ENCODE assay signal across 8 mouse cellular contexts in the genomic region with DNA sequence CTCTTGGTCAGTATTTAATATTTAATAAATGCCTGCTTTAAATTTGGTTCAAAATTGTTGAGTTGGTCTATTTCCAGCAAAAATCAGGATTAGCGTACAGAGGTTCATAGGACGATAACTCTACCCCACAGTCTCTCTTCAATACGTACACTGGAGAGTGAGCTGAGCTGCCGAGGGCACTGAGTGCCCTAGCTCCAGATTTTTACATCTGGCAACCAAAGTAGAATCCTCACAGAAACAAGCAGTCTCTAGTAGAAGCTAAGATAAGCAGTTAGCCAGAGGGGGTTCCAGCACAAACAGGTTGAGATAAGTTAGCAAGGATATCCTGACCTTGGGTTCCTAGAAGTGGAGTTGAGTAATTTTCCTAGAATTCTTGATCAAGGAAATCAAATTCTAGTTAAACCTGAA. TPM values are rescaled to one million over a fixed set of nuclear protein-coding genes. Genes with fewer than 3 reads are reported as not detected.
DNase-seq lines count a peak whose midpoint lies in the region; ATAC-seq and TF ChIP-seq lines count a peak whose summit lies in the region.

No protein-coding gene starts in this region.

- H3K4me3 ChIP-seq in heart, embryonic 11.5 days (ENCODE audit: low read depth, low read length), result peak overlapping the region; percentile 90
- H3K4me3 ChIP-seq in G1E (ENCODE audit: low read depth, low read length), result peak overlapping the region; percentile 82

- no peaks in the 10 kb centered on the region for H3K27me3 ChIP-seq in heart, embryonic 11.5 days (ENCODE audit: control insufficient read depth, insufficient read depth, low read length)
- no peaks in the 10 kb centered on the region for H3K27me3 ChIP-seq in G1E (ENCODE audit: insufficient read depth, low read length)

- H3K36me3 ChIP-seq in heart, embryonic 11.5 days (ENCODE audit: control insufficient read depth, insufficient read depth, low read length), result no peaks in the 10 kb centered on the region
- H3K36me3 ChIP-seq in G1E (replicated peaks), result peaks cover 14% of the 10 kb centered on the region

- peak; percentile 43 for ATAC-seq in heart, embryonic 11.5 days (replicated peaks; ENCODE audit: insufficient number of reproducible peaks, low FRiP score, low TSS enrichment)
- ATAC-seq in G1E (ENCODE audit: extremely low read depth, insufficient number of reproducible peaks, low FRiP score, poor library complexity, severe bottlenecking), result peak; percentile 36; the same call in 1 of the 2 replicates
- ATAC-seq in hematopoietic stem cell, adult 5-6 weeks (replicated peaks in 1 of 2; ENCODE audit: insufficient read depth in 1 of 2, low FRiP score in 2 of 2, low TSS enrichment in 1 of 2, low read depth in 1 of 2, poor library complexity in 2 of 2, severe bottlenecking in 2 of 2), result peak; percentile 46 to 65
- ATAC-seq in megakaryocyte progenitor cell, adult 5-6 weeks (replicated peaks; ENCODE audit: poor library complexity), result peak; percentile 55

- intact Hi-C loops in heart, postnatal 36 days (cut with DNase I), result loop anchor here (5.0 to 10.0 kb wide), 2 partner anchors 36 to 404 kb away; no protein-coding TSS in a partner anchor

- WGBS in heart, embryonic 11.5 days (ENCODE audit: insufficient replicate concordance), result 8% methylated on average over 4 of the region's 4 CpGs

- no peaks in the 10 kb centered on the region for H3K9me3 ChIP-seq in heart, embryonic 11.5 days (replicated peaks; ENCODE audit: control insufficient read depth, low read length)
- no peaks in the 10 kb centered on the region for H3K9me3 ChIP-seq in G1E (replicated peaks)

- H3K9ac ChIP-seq in heart, embryonic 11.5 days (ENCODE audit: low read depth, low read length), result peak overlapping the region; percentile 72

- H3K4me1 ChIP-seq in heart, embryonic 11.5 days (ENCODE audit: control insufficient read depth, insufficient read depth, low read length), result peaks cover 4% of the 10 kb centered on the region
- peaks cover 19% of the 10 kb centered on the region for H3K4me1 ChIP-seq in G1E (ENCODE audit: insufficient read depth, low read depth, low read length)

- peak overlapping the region; percentile 71 for H3K4me2 ChIP-seq in heart, embryonic 11.5 days

- no peak overlapping the region for H3K27ac ChIP-seq in heart, embryonic 11.5 days (ENCODE audit: low read depth, low read length)

- DNase-seq in heart, postnatal 36 days, result no peak
- DNase-seq in G1E (ENCODE audit: low spot score), result no peak
- no peak for DNase-seq in adipocyte (ENCODE audit: low spot score)
- DNase-seq in spleen, adult 18-20 months, result no peak
- no peak for DNase-seq in thymus, postnatal 25 days

- no peak for TF ChIP-seq CTCF in G1E (IDR thresholded peaks at IDR 0.05; ENCODE audit: low read depth, low read length)

RNA-seq across cellular contexts. Expression of gene Zfp933, which starts 0.4 kb away (rescaled TPM):
- 4.9 and 6.9 TPM in 2 replicates for polyA plus RNA-seq in heart, embryonic 11.5 days (2014; fragmentation: Nextera tagmentation; extraction: Ambion mirVana)
- 10 to 100 TPM; 10.5 to 13.3 TPM for total RNA-seq in heart, postnatal 36 days (2021)
- total RNA-seq in G1E (2014; fragmentation: Nextera tagmentation) (12.4 and 15.2 TPM in 2 replicates), G1E (2017) (9.3 and 10.9 TPM in 2 replicates)
- polyA plus RNA-seq in G1E (2012), result 0.11 and 0.15 TPM in 2 replicates
- total RNA-seq in hematopoietic stem cell, adult 5-6 weeks (2017), result 12.8 and 16.1 TPM in 2 replicates
- total RNA-seq in megakaryocyte progenitor cell, adult 5-6 weeks (2015), result 8.3 and 9.5 TPM in 2 replicates
- total RNA-seq in megakaryocyte progenitor cell, adult 5-6 weeks (2017), result 6.1 and 8.6 TPM in 2 replicates

RNA-seq across cellular contexts. Expression of gene Miip, which starts 20.0 kb away (rescaled TPM):
- polyA plus RNA-seq in heart, embryonic 11.5 days (2014; fragmentation: Nextera tagmentation; extraction: Ambion mirVana), result 23.9 and 24.9 TPM in 2 replicates
- total RNA-seq in heart, postnatal 36 days (2021), result 1 to 10 TPM; 7.6 to 8.6 TPM
- not detected in 2 replicates for total RNA-seq in G1E (2014; fragmentation: Nextera tagmentation)
- 0.05 TPM in 1 of 2 replicates, not detected in the other for total RNA-seq in G1E (2017)
- 0.06 TPM in 1 of 2 replicates, not detected in the other for polyA plus RNA-seq in G1E (2012)
- 29.5 and 39.4 TPM in 2 replicates for total RNA-seq in hematopoietic stem cell, adult 5-6 weeks (2017)
- 34.1 and 40.2 TPM in 2 replicates for total RNA-seq in megakaryocyte progenitor cell, adult 5-6 weeks (2015)
- total RNA-seq in megakaryocyte progenitor cell, adult 5-6 weeks (2017), result 43.6 and 50.4 TPM in 2 replicates

RNA-seq across cellular contexts. Expression of gene Fv1, which starts 20.2 kb away (rescaled TPM):
- polyA plus RNA-seq in heart, embryonic 11.5 days (2014; fragmentation: Nextera tagmentation; extraction: Ambion mirVana), result 7.2 and 10.8 TPM in 2 replicates
- 10 to 100 TPM; 16.1 to 18.3 TPM for total RNA-seq in heart, postnatal 36 days (2021)
- not detected in 2 replicates for total RNA-seq in G1E (2014; fragmentation: Nextera tagmentation)
- not detected in 2 replicates for total RNA-seq in G1E (2017)
- not detected in 2 replicates for polyA plus RNA-seq in G1E (2012)
- 18.2 and 19.9 TPM in 2 replicates for total RNA-seq in hematopoietic stem cell, adult 5-6 weeks (2017)
- 4.2 and 5.3 TPM in 2 replicates for total RNA-seq in megakaryocyte progenitor cell, adult 5-6 weeks (2015)
- total RNA-seq in megakaryocyte progenitor cell, adult 5-6 weeks (2017), result 13.4 and 15.9 TPM in 2 replicates

RNA-seq across cellular contexts. Expression of gene Zfp984, which starts 39.0 kb away (rescaled TPM):
- 9.8 and 11.6 TPM in 2 replicates for polyA plus RNA-seq in heart, embryonic 11.5 days (2014; fragmentation: Nextera tagmentation; extraction: Ambion mirVana)
- 1 to 10 TPM; 2.4 to 2.7 TPM for total RNA-seq in heart, postnatal 36 days (2021)
- 121 and 143 TPM in 2 replicates for total RNA-seq in G1E (2014; fragmentation: Nextera tagmentation)
- total RNA-seq in G1E (2017), result 27.0 and 36.5 TPM in 2 replicates
- 1.8 and 2.5 TPM in 2 replicates for polyA plus RNA-seq in G1E (2012)
- 42.7 and 60.9 TPM in 2 replicates for total RNA-seq in hematopoietic stem cell, adult 5-6 weeks (2017)
- total RNA-seq in megakaryocyte progenitor cell, adult 5-6 weeks (2015), result 51.5 and 60.9 TPM in 2 replicates
- total RNA-seq in megakaryocyte progenitor cell, adult 5-6 weeks (2017), result 26.6 and 29.0 TPM in 2 replicates

RNA-seq across cellular contexts. Expression of gene Mfn2, which starts 55.9 kb away (rescaled TPM):
- polyA plus RNA-seq in heart, embryonic 11.5 days (2014; fragmentation: Nextera tagmentation; extraction: Ambion mirVana), result 61.8 and 95.4 TPM in 2 replicates
- total RNA-seq in heart, postnatal 36 days (2021), result 100 to 1,000 TPM; 670 to 699 TPM
- total RNA-seq in G1E (2014; fragmentation: Nextera tagmentation), result 18.6 and 21.0 TPM in 2 replicates
- total RNA-seq in G1E (2017), result 14.8 and 18.3 TPM in 2 replicates
- polyA plus RNA-seq in G1E (2012), result 14.6 and 18.9 TPM in 2 replicates
- total RNA-seq in hematopoietic stem cell, adult 5-6 weeks (2017), result 27.5 and 29.5 TPM in 2 replicates
- 24.3 and 25.0 TPM in 2 replicates for total RNA-seq in megakaryocyte progenitor cell, adult 5-6 weeks (2015)
- 29.1 and 33.6 TPM in 2 replicates for total RNA-seq in megakaryocyte progenitor cell, adult 5-6 weeks (2017)

Comparison
In these comparisons a context has a peak if more than half of its experiments do, and no peak if none do; other contexts are left out.
1. RNA of gene Miip, which starts 20.0 kb away (total RNA-seq): 34.1 to 50.4 TPM in megakaryocyte progenitor cell, adult 5-6 weeks, 29.5 to 39.4 TPM in hematopoietic stem cell, adult 5-6 weeks and 7.6 to 8.6 TPM in heart, postnatal 36 days; 0.05 TPM in G1E; every median in the first group is over 4 times any median in the second.
2. RNA of gene Fv1, which starts 20.2 kb away (total RNA-seq): 16.1 to 18.3 TPM in heart, postnatal 36 days, 18.2 to 19.9 TPM in hematopoietic stem cell, adult 5-6 weeks and 4.2 to 15.9 TPM in megakaryocyte progenitor cell, adult 5-6 weeks; not detected in G1E; every median in the first group is over 4 times any median in the second.
3. Peak in every context shown above with its lines, with median percentiles within 50 percentile points of each other: ATAC-seq.